ENCODE assay signal across 8 mouse cellular contexts in the genomic region with DNA sequence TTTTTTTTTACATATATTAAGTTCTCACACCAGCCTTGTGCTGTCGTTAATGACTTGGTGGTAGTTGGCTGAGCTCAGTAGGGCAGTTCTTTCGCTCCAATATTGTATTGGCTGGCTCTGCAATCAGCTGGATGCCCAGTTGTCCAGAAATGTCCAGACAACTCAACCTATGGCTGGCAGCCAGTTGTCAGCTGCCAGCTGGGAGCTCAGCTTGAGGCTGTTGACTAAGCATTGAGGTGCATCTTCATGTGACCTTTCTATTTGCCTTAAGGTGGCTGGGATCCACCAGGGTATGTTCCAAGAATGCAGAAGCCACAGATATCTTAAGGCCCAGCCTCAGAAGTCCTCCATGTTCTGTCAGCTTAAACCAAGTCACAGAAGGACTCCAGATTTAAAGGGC. TPM values are rescaled to one million over a fixed set of nuclear protein-coding genes. Genes with fewer than 3 reads are reported as not detected.
DNase-seq lines count a peak whose midpoint lies in the region; TF ChIP-seq lines count a peak whose summit lies in the region.
"Had no signal": no experiment of that assay in that cellular context is flagged by ENCODE, and none has a peak within 500 bp of the region (broad histone marks: within the 10 kb centered on the region; RNA-seq: fewer than 3 reads in every experiment).

No protein-coding gene starts in this region.

- no peaks in the 10 kb centered on the region; the same call in none of the 2 replicates for H3K36me3 ChIP-seq in liver, adult 2 months (ENCODE audit: control insufficient read depth, insufficient read depth, low read length)

- H3K4me3 ChIP-seq in liver, adult 2 months (ENCODE audit: insufficient read depth, low read depth, low read length), result no peak overlapping the region

- H3K79me2 ChIP-seq in liver, adult 2 months (ENCODE audit: control insufficient read depth, insufficient read depth, low read length), result peaks cover 8% of the 10 kb centered on the region; the same call in 1 of the 2 replicates

- peak; percentile 81 for DNase-seq in liver, adult 2 months (ENCODE audit: extremely low read depth, low read depth, low spot score)
- DNase-seq in liver, result no peak
- DNase-seq in brain, adult 2 months (ENCODE audit: low read depth, low spot score), result peak; percentile 81
- DNase-seq in gastrocnemius, adult 18-20 months (ENCODE audit: low spot score), result peak; percentile 86
- DNase-seq in kidney, postnatal 25 days, result peak; percentile 10 to 56
- no peak for DNase-seq in lung, adult 18-20 months
- no peak for DNase-seq in retina, postnatal 1 day
- DNase-seq: lung, postnatal 10 days had no signal

- H3K9ac ChIP-seq in liver, adult 2 months (ENCODE audit: low read depth, low read length), result no peak overlapping the region

- TF ChIP-seq CTCF in liver, adult 2 months (IDR thresholded peaks at IDR 0.05; ENCODE audit: low read depth, low read length), result no peak

- peaks cover 2% of the 10 kb centered on the region; the same call in 1 of the 2 replicates for H3K4me1 ChIP-seq in liver, adult 2 months (ENCODE audit: control insufficient read depth, insufficient read depth, low read length)

- H3K27ac ChIP-seq in liver, adult 2 months (replicated peaks; ENCODE audit: insufficient read depth, low read depth, low read length), result no peak overlapping the region

- no peak for TF ChIP-seq POLR2A in liver, adult 2 months (IDR thresholded peaks at IDR 0.05; ENCODE audit: extremely low read depth, insufficient read depth, low read length)

- H3K27me3 ChIP-seq in liver, adult 2 months (ENCODE audit: control insufficient read depth, insufficient read depth, low read length), result no peaks in the 10 kb centered on the region

- 17% methylated on average over 2 of the region's 2 CpGs for WGBS in liver, adult 2 months

RNA-seq across cellular contexts. Expression of a gene that starts 54.3 kb away (rescaled TPM):
- total RNA-seq in liver, adult 2 months (2014; rRNA removed), result 18.2 and 19.7 TPM in 2 replicates
- 6.1 and 7.3 TPM in 2 replicates for polyA plus RNA-seq in liver, adult 2 months (2012; rRNA removed)
- 10 to 100 TPM; 43.7 to 48.2 TPM for total RNA-seq in gastrocnemius, adult 18-20 months (2021)

Comparison
In these comparisons a context has a peak if more than half of its experiments do, and no peak if none do; other contexts are left out.
1. DNase-seq: peak in liver, adult 2 months (single experiment), brain, adult 2 months (single experiment), gastrocnemius, adult 18-20 months (single experiment) and kidney, postnatal 25 days (2 of 2); none in liver (single experiment), lung, adult 18-20 months (0 of 2) and retina, postnatal 1 day (single experiment).